Mouse (Mus musculus) hindbrain, embryonic 14.5 days (tissue): Measurements from ENCODE around the gene Psors1c2. TPM values are rescaled to one million over a fixed set of nuclear protein-coding genes. Genes with fewer than 3 reads are reported as not detected.

ENCODE experiments used
- ATAC-seq: fragments of 200-750 bp; cut with Nextera tagmentation; 2 replicates; pipeline ENCODE4 v1.8.0; 2017; ENCODE audit warnings: moderate number of reproducible peaks, mild to moderate bottlenecking, moderate TSS enrichment, moderate library complexity; ENCODE audit not compliant: low FRiP score
- DNase-seq: peaks from one replicate; pipeline ENCODE4 v3.0.0-alpha.2; 2015; ENCODE audit warnings: low spot score
- H3K27ac ChIP-seq: fragments of 300-500 bp; sonication (generic); 2 replicates; pipeline ENCODE4 v1.5.1; 2014; ENCODE audit warnings: mild to moderate bottlenecking, moderate library complexity
- H3K27me3 ChIP-seq: fragments of 300-500 bp; sonication (generic); 2 replicates; pipeline ENCODE4 v1.6.1; 2014; ENCODE audit warnings: mild to moderate bottlenecking, low read length, mixed read lengths; ENCODE audit not compliant: control insufficient read depth, insufficient read depth
- H3K36me3 ChIP-seq: fragments of 300-500 bp; sonication (generic); replicated peaks from 2 replicates; pipeline ENCODE4 v1.6.1; 2014; ENCODE audit not compliant: control insufficient read depth, insufficient read depth
- H3K4me1 ChIP-seq: fragments of 300-500 bp; sonication (generic); replicated peaks from 2 replicates; pipeline ENCODE4 v1.6.1; 2014; ENCODE audit warnings: antibody characterized with exemption, low read length, mixed read lengths; ENCODE audit not compliant: control insufficient read depth, insufficient read depth
- H3K4me2 ChIP-seq: fragments of 300-500 bp; sonication (generic); replicated peaks from 2 replicates; pipeline ENCODE4 v1.6.1; 2014; ENCODE audit warnings: mild to moderate bottlenecking, moderate library complexity
- H3K4me3 ChIP-seq: fragments of 300-500 bp; sonication (generic); replicated peaks from 2 replicates; pipeline ENCODE4 v1.5.1; 2014; ENCODE audit warnings: mild to moderate bottlenecking, low read length
- H3K9ac ChIP-seq: fragments of 300-500 bp; sonication (generic); 2 replicates; pipeline ENCODE4 v1.6.1; 2014
- H3K9me3 ChIP-seq: fragments of 300-500 bp; sonication (generic); 2 replicates; pipeline ENCODE4 v1.6.1; 2016; ENCODE audit warnings: low read length; ENCODE audit not compliant: control insufficient read depth
- WGBS: fragments of 180-500 bp; shearing (Covaris S2); extraction: QIAGEN DNeasy Blood & Tissue Kit; methylation state at CpG from one replicate; pipeline ENCODE4 v1.1.7; 2014; 5-methylcytosine and 5-hydroxymethylcytosine counted together
- polyA plus RNA-seq: library from polyadenylated mRNA; unstranded; fragments of >200 nt; fragmentation: Nextera tagmentation; extraction: Ambion mirVana; gene quantifications from 2 replicates; pipeline ENCODE4 v1.2.1, GENCODE M21; 2014

Gene Psors1c2
- polyA plus RNA-seq = 0.26 and 0.72 TPM in 2 replicates

DNA sequence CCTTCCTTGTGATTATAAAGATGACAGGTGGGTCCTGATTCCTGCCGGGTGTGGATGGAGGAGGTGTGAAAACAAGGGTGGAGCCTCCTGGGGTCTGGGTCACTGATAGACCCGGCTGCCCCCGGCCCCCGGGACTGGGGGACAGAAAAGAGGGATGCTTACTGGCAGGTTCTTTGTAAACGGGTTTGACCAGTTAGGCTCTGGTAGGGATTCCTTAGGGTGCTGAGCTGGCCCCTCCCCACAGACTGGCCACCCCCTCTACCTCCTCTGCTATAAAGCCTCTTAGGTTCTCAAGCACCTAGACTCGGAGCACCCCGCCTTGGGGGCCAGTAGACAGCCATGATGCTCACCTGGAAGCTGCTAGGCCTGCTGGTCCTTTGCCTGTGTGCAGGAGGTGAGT is at the start of gene Psors1c2:
Gene Psors1c2, plus strand, starts transcription at position 301 of the 400 bp plus-strand sequence.
- H3K4me1 ChIP-seq = peaks cover 7% of the 10 kb centered on the region; the same call in 1 of the 2 replicates
- no peaks in the 10 kb centered on the region for H3K9me3 ChIP-seq
- DNase-seq (no peak), ATAC-seq (no peak)
- no peak within 1 kb of the TSS for H3K27ac ChIP-seq
- H3K4me3 ChIP-seq = no peak within 1 kb of the TSS
- no peak within 1 kb of the TSS for H3K4me2 ChIP-seq
- H3K27me3 ChIP-seq = no peaks in the 10 kb centered on the region
- whole genome bisulfite sequencing = 51% methylated on average over 7 of the region's 7 CpGs
- no peak within 1 kb of the TSS for H3K9ac ChIP-seq
- H3K36me3 ChIP-seq = no peaks in the 10 kb centered on the region

GRCm38 (mm10) chr17:35484066-35484465 is 48.9 kb upstream of the Psors1c2 start:
- H3K9ac ChIP-seq = no peak overlapping the region
- DNase-seq = peak; percentile 82
- no peaks in the 10 kb centered on the region for H3K4me1 ChIP-seq
- no peaks in the 10 kb centered on the region for H3K27me3 ChIP-seq
- under 1% methylated on average over 9 of the region's 9 CpGs for WGBS
- no peak overlapping the region for H3K4me2 ChIP-seq
- no peaks in the 10 kb centered on the region for H3K9me3 ChIP-seq
- H3K27ac ChIP-seq = no peak overlapping the region
- no peak for ATAC-seq
- H3K4me3 ChIP-seq = no peak overlapping the region
- no peaks in the 10 kb centered on the region for H3K36me3 ChIP-seq

DNA sequence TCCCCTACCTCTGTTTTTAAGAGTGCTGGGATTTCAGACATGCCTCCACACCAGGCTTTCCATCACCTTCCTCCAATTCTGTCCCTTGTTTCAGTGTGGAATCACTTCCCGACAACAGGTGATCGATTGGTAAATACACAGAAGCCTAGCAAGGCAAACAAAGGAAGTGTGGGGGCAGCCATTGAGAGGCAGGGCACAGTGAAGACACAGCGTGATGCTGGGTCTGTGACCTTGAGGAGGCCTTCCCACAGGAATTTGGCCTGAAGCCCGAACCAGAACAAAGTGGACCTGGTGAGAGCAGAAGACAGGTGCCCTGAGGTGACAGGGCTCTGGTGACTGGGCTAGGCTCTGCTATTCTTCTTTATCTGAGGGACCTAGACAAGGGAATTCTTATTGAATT is 47.3 kb upstream of the Psors1c2 start:
- H3K27me3 ChIP-seq = no peaks in the 10 kb centered on the region
- H3K4me3 ChIP-seq = no peak overlapping the region
- H3K36me3 ChIP-seq = no peaks in the 10 kb centered on the region
- H3K4me2 ChIP-seq = no peak overlapping the region
- DNase-seq = peak; percentile 21
- 24% methylated on average over 4 of the region's 4 CpGs for WGBS
- H3K27ac ChIP-seq = no peak overlapping the region
- ATAC-seq = no peak
- H3K4me1 ChIP-seq = no peaks in the 10 kb centered on the region
- H3K9me3 ChIP-seq = no peaks in the 10 kb centered on the region
- H3K9ac ChIP-seq = no peak overlapping the region

- no peaks in the 10 kb centered on the region for H3K36me3 ChIP-seq
- WGBS = 60% methylated on average over 10 of the region's 10 CpGs
- H3K9ac ChIP-seq = no peak overlapping the region
- H3K27me3 ChIP-seq = no peaks in the 10 kb centered on the region
- H3K27ac ChIP-seq = no peak overlapping the region
- no peak for DNase-seq
- H3K4me1 ChIP-seq = no peaks in the 10 kb centered on the region
- no peak for ATAC-seq
- H3K4me2 ChIP-seq = no peak overlapping the region
- no peaks in the 10 kb centered on the region for H3K9me3 ChIP-seq
- no peak overlapping the region for H3K4me3 ChIP-seq
Observed at GRCm38 (mm10) chr17:35486726-35487125, 46.3 kb upstream of the Psors1c2 start.

- Histone ChIP-seq H3K9ac (no peak overlapping the region), H3K9me3 (no peaks in the 10 kb centered on the region), H3K27me3 (no peaks in the 10 kb centered on the region), H3K36me3 (no peaks in the 10 kb centered on the region), H3K4me1 (no peaks in the 10 kb centered on the region), H3K27ac (no peak overlapping the region), H3K4me3 (no peak overlapping the region), H3K4me2 (no peak overlapping the region)
- 95% methylated on average over 2 of the region's 2 CpGs for WGBS
- no peak for DNase-seq
- no peak for ATAC-seq
Observed at GRCm38 (mm10) chr17:35488041-35488440, 45.0 kb upstream of the Psors1c2 start.

DNA sequence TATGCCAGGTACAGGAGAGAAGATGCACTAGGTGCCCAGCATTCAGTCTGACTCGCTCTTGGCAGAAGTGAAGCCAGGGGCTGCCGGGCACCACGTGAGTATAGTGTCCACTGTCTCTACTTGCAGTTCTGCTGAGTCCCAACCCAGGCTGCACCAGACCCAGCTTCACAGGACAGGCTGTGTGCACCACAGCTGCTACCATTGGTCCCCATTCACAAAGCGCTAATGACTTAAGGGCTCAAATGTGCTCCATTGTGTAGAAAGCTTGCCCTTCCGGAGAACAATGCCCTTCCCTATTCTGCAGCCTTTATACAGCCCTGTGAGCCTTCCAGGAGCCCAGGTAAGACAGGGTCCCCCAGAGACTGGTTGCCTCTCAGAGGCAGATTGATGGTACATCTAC is 42.7 kb upstream of the Psors1c2 start:
- H3K4me3 ChIP-seq = no peak overlapping the region
- H3K36me3 ChIP-seq = no peaks in the 10 kb centered on the region
- no peaks in the 10 kb centered on the region for H3K4me1 ChIP-seq
- H3K9me3 ChIP-seq = no peaks in the 10 kb centered on the region
- no peaks in the 10 kb centered on the region for H3K27me3 ChIP-seq
- H3K9ac ChIP-seq = no peak overlapping the region
- no peak overlapping the region for H3K27ac ChIP-seq
- WGBS = 54% methylated on average over 5 of the region's 5 CpGs
- ATAC-seq (no peak), DNase-seq (no peak)
- no peak overlapping the region for H3K4me2 ChIP-seq

GRCm38 (mm10) chr17:35497124-35497523 is 35.9 kb upstream of the Psors1c2 start:
- Histone ChIP-seq H3K36me3 (no peaks in the 10 kb centered on the region), H3K4me2 (no peak overlapping the region), H3K4me1 (no peaks in the 10 kb centered on the region), H3K4me3 (no peak overlapping the region), H3K9me3 (no peaks in the 10 kb centered on the region), H3K27ac (no peak overlapping the region), H3K9ac (no peak overlapping the region), H3K27me3 (no peaks in the 10 kb centered on the region)
- 96% methylated on average over 7 of the region's 7 CpGs for WGBS
- ATAC-seq = no peak
- DNase-seq = no peak

DNA sequence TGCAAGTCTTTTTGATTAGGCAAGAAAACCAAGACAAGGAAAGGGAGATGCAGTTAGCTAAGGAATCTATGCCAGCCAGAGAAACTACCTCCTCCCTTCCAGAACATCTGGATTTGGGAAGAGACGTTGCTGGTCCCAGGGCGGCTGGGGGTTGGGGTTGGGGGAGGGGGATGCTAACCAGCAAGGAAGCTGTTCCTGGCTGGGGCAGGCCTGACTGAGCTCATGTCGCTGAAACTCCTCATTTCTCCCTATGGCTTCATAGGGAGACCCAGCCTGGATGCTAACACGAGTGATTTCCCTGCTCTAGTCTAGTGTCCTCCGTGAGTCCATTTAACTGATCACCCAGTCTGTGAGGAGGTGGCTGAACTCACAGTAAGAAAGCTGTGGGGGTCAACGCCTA is 30.8 kb upstream of the Psors1c2 start:
- 5% methylated on average over 6 of the region's 6 CpGs for WGBS
- no peak overlapping the region for H3K4me3 ChIP-seq
- no peaks in the 10 kb centered on the region for H3K36me3 ChIP-seq
- no peak overlapping the region for H3K9ac ChIP-seq
- no peak overlapping the region for H3K4me2 ChIP-seq
- H3K27me3 ChIP-seq = peaks cover 24% of the 10 kb centered on the region
- no peak overlapping the region for H3K27ac ChIP-seq
- no peaks in the 10 kb centered on the region for H3K4me1 ChIP-seq
- DNase-seq (no peak), ATAC-seq (no peak)
- H3K9me3 ChIP-seq = no peaks in the 10 kb centered on the region

DNA sequence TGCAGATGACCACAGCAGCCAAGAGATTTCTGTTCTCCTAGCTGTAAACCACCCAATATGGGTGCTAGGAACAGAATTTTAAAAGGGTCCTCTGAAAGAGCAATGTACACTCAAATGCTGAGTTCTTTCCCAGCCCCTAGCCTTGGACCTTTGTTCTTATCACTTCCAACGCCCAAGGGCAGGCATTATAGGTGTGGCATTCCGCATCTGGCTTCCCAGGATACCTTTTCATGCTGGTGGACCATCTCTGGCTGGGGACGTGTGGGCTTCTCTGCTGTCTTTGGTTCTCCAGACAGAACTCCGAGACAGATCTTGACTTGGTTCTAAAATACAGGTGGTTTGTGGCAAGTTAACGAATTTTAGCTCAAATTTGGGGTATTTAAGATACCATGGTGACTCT is 30.2 kb upstream of the Psors1c2 start:
- H3K4me1 ChIP-seq = no peaks in the 10 kb centered on the region
- DNase-seq = no peak
- peaks cover 28% of the 10 kb centered on the region for H3K27me3 ChIP-seq
- no peak overlapping the region for H3K9ac ChIP-seq
- 43% methylated on average over 5 of the region's 5 CpGs for WGBS
- H3K36me3 ChIP-seq = no peaks in the 10 kb centered on the region
- no peak for ATAC-seq
- no peak overlapping the region for H3K27ac ChIP-seq
- H3K9me3 ChIP-seq = no peaks in the 10 kb centered on the region
- no peak overlapping the region for H3K4me3 ChIP-seq
- no peak overlapping the region for H3K4me2 ChIP-seq

- no peak for DNase-seq
- no peaks in the 10 kb centered on the region for H3K36me3 ChIP-seq
- no peaks in the 10 kb centered on the region for H3K4me1 ChIP-seq
- H3K27me3 ChIP-seq = peaks cover 28% of the 10 kb centered on the region
- H3K9me3 ChIP-seq = no peaks in the 10 kb centered on the region
- H3K9ac ChIP-seq = no peak overlapping the region
- 12% methylated on average over 5 of the region's 5 CpGs for WGBS
- ATAC-seq = no peak
- no peak overlapping the region for H3K4me2 ChIP-seq
- no peak overlapping the region for H3K27ac ChIP-seq
- H3K4me3 ChIP-seq = no peak overlapping the region
Observed at GRCm38 (mm10) chr17:35503849-35504248, 29.2 kb upstream of the Psors1c2 start.
